Mouse (Mus musculus): ENCODE data around the gene Ghdc.

- TF ChIP-seq CTCF (IDR thresholded peaks at IDR 0.05; ENCODE audit: control insufficient read depth, insufficient read depth, low read length): no peak
- TF ChIP-seq POLR2A (IDR thresholded peaks at IDR 0.05; ENCODE audit: borderline replicate concordance, control insufficient read depth, low read depth, low read length): no peak
Measured at GRCm38 (mm10) chr11:100819626-100820025, 48.9 kb upstream of the Ghdc start.

All from bone marrow, adult 2 months (tissue).